Mouse (Mus musculus) liver, adult 2 months (tissue): ENCODE results near the gene Brd3os.

Experiments used
- CTCF ChIP-seq: fragments of 200-500 bp; IDR thresholded peaks from 2 replicates; pipeline ENCODE4 v1.5.1; 2011; ENCODE audit warnings: low read depth, low read length, control low read depth
- POLR2A ChIP-seq: fragments of 200-500 bp; IDR thresholded peaks from 2 replicates; pipeline ENCODE4 v1.6.1; 2011; ENCODE audit warnings: low read length, control low read depth; ENCODE audit not compliant: insufficient read depth; ENCODE audit errors: extremely low read depth

DNA sequence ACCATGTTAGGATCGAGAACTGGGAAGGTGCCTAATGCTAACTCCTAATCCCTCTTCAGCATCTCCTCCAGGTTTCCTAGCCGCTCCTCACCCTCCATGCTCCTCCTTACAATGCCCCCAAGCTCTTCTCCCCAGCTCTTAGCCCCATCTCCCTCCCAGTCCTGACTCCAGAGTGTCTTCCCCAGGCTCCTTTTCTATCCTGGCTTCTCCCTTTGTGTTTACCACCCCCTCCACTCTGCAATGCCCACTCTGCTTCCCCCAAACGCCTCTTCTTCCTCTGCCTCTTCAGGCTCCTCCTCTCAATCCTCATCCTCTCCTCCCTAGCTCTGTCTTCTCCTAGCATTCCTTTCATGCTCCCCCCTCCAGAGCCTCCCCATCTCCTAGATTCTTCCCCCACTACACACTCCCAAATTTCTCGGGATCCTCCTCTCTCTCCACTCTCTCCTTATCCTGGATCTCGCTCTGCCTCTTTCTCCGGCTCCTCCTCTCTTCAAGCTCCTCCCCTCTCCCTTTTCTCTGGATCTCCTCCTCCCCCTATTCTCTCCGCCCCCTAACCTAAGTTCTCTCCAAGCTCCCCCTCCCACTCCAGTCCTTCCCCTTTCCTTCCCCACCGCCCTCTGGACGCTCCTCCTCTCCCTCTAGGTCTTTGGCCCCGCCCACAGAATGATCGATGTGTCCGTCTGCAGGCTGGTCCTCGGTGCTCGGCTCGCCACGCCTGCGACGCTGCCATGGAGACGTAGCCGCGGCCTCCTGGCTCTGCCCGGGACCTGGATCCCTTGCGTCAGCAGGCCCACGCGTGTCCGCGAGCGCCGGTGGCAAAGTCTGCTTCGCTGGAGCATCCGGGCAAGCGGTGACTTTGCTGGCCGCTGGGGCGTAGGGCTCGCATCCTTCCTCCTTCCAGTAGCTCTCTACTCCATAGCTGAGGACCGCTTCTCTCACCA is at the start of gene Brd3os:
- no peak for TF ChIP-seq CTCF
- no peak for TF ChIP-seq POLR2A
